Mouse (Mus musculus): ENCODE measurements around the gene Commd7.
A peak's percentile ranks its signal among the peaks of the same experiment; 100 is the strongest.
"Not testable (repeated sequence)": the region's sequence is repeated elsewhere in the genome, so short reads cannot be mapped to it uniquely, and the experiment has no call there.

Commd7 gene

DNA sequence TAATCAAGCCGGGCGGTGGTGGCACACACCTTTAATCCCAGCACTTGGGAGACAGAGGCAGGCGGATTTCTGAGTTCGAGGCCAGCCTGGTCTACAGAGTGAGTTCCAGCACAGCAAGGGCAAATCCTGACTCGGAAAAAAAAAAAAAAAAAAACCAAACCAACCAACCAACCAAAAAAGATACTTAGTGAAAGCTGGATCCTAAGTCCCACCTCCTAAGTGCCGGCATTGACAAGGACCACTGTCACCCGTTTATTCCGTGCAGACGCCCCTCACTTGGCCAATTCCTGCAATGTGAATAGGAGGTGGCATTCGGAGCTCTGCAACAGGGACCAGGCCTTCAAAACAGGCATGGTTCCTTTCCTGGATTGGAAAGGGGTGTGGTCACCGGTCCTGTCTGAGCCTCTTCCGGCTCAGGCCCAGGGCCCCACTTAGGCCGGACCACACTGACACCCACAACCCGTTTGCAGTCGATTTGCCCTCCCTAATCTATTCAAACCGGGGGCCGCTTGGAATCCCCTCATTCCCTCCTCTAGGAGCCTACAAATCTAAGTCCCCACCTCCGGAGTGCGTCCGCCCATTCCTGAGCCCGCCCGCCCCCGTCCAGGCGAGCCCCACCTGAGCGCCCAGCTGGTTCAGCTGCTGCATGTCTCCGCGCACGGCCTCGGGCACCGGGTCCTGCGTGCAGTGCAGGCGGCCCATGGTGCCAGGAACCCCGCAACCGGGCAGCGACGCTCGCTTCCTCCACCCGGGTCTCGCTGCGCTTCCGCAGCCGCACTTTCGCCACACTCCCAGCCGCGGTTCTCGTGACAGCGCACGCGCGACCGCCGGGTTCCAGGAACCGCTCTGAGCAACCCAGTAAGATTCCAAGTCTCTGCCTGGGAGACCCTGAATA lies at the start of gene Commd7:
Commd7 (minus strand) TSS at position 806 of the 895 bp plus-strand sequence.
- DNase-seq (ENCODE audit: low read depth) = peak; percentile 89

DNA sequence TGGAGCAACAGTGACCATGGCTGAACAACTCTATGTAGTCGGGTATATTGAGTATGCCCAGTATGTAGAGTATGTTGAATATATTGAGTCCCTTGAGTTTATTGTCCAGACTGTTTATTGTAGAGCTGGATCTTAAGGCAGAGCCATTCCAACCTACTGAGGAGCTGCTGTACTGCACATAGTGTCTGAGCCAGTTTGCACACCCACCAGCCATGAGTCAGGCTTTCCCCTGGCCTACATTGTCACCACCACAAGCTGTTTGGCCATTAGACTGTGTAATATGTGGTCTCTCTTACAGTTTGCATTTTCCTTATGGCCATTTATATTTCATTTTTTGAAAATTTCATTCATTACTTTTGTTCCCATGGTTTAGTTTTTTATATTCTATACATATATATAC lies 47.4 kb upstream of the Commd7 start:
- no peak for DNase-seq (ENCODE audit: low read depth)

DNA sequence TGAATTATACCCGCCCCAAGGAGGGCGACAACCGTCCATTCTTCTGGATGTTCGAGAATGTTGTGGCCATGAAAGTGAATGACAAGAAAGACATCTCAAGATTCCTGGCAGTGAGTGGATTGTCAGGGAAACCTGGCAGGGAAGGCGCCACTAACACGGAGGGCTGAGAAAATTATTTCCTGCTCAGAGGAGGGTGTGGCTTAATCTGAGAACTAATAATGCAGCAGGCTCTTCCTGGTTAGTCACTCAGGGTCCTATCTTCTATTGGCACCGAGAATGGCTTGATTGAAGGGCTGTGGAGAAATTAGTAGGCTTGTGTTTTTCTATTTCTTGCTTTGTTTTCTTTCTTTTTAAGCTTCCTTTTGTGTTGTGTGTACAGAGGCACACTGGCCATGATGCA lies 45.0 kb upstream of the Commd7 start:
- DNase-seq (ENCODE audit: low read depth) = no peak

DNA sequence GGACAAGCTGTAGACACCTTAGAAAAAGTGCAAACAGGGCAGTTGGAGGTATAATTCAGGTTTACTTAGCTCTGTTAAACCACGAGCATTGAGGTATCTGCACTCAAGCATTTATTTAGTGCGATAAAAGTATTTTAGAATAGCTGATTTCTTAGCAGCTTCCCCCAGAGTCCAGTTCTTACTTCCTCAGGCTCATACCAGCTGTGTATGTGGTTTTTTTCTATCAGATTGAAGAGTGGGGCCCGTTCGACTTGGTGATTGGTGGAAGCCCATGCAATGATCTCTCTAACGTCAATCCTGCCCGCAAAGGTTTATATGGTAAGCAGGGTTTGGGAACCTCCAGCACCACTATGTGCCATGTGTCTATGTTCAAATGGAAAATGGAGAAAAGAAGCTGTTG lies 44.4 kb upstream of the Commd7 start:
- no peak for DNase-seq (ENCODE audit: low read depth)

DNA sequence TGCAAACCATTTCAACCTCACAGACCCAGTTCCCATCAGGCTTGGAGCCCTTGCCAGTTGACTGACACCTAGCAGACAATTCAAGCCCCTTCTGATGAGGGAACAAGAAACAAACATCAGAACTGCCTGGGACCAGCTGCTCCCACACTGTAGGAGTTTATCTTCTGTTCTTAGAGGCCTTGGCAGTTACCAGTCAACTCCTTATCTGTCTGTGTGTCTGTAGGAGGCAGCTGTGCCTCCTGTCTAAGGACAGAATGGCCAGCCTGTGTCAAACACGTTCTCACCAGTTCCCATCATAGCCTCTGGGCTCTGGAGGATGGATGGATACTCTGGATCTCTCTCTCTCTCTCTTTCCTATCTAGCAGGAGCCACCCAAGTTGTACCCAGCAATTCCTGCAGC lies 42.8 kb upstream of the Commd7 start:
- not testable (repeated sequence) for DNase-seq (ENCODE audit: low read depth)

DNA sequence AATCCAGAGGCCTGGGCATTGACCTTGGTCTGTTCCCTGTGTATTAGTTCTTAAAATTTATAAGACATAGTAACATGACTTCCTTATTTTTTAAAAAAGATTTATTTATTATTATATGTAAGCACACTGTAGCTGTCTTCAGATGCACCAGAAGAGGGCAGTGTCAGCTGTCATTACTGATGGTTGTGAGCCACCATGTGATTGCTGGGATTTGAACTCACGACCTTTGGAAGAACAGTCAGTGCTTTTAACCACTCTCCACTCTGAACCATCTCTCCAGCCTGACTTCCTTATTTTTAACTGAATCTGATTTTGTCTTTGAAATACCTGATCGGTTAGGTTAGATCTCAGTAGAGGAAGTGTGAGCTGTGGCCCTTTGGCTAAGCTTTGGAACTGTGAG lies 40.0 kb upstream of the Commd7 start:
- peak; percentile 14 for DNase-seq (ENCODE audit: low read depth)

DNA sequence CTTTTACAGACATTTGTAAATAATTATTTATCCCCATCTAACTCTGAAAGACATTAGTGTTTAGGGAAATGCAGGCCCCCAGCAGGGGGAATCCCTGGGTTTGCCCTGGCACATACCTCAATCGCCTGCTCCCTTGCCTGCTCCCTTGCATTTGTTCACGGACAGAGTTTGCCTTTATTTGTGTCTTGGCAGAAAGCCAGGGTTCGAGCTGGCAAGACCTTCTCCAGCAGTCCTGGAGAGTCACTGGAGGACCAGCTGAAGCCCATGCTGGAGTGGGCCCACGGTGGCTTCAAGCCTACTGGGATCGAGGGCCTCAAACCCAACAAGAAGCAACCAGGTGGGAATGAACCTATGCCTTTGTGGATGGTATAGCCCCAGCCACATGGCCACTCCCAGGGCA lies 37.5 kb upstream of the Commd7 start:
- no peak for DNase-seq (ENCODE audit: low read depth)

DNA sequence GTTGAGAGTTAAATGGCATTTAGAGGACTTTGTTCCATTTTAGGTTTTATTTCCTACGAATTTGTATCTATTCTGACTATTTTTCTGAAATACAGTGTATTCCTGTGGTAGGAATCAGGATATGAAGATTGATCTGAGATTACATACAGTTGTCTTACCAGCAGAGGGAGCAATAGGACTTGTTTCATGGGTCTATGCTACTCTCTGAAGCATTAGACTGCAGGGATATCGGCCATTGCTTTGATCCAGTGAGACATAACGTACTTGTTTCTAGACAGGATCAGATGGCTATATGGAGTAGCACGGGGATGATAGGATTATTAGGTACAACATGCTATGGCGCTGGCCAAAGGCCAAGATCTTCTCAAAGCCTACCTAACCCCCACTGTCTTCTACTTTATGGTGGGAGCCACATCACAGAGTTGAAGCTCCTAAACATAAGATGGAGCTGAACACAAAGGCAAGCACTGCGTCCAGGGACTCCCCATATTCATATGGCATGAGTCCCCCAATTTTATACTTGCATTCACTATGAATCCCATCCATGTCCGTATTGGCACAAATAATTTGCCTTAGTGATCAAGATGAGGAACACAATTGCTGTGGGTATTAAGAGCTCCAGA lies 36.3 kb upstream of the Commd7 start:
- DNase-seq (ENCODE audit: low read depth) = peak; percentile 75

DNA sequence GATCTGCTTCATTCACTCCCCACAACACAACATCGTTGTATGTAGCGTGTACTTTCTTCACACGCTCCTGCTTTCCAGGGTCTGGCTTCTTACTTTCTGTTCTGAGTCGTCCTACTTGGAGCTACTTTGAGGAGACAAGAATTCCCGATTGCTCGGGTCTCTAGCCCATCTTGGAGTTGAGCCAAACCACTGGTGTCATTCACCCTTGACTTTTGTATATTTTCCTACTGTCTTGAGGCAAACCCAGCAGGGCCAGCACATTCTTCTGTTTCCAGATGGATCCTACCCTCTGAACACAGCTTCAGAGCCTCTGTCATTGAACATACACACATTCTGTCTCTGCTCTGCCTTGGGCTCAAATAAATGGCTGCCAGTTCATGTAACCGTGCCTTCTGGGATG lies 32.8 kb upstream of the Commd7 start:
- peak; percentile 22 for DNase-seq (ENCODE audit: low read depth)

DNA sequence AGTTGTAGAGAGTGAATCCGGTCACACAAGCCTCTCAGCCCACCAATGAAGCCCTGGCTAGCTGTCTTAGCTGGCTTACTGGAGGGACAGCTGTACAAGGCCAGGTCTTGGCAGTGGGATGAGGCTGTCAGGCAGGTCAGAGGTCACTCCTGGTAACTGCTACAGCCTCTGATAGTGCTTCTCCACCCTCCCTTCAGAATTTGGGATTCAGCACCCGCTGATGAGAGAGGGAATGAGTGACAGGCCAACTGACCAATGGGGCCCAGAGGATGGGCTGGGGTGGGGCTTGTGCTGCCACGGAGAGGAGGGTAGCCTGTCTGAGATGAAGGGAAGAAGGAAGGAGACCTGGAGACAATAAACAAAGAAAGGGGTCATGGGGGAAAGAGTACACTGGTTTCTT lies 28.0 kb upstream of the Commd7 start:
- DNase-seq (ENCODE audit: low read depth) = peak; percentile 23

DNA sequence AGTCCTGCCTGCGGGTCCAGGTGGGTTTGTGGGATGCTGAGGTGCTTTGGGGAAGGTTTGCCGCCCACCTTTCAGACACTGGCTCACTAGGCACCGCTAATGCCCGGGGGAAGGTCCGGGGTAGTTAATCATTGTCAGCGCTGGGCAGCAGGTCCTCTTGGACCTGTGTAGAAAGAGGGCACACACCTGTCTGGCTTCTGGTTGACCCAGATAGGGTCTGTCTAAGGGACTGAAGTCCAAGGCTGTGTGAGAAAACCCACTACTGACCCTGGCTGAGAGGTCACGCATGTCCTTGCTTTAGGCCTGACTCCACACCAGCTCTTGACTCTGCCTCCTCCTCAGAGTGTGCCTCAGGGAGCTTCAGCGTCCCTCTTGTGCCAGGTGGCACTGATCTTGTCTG lies 25.1 kb upstream of the Commd7 start:
- not testable (repeated sequence) for DNase-seq (ENCODE audit: low read depth)

DNA sequence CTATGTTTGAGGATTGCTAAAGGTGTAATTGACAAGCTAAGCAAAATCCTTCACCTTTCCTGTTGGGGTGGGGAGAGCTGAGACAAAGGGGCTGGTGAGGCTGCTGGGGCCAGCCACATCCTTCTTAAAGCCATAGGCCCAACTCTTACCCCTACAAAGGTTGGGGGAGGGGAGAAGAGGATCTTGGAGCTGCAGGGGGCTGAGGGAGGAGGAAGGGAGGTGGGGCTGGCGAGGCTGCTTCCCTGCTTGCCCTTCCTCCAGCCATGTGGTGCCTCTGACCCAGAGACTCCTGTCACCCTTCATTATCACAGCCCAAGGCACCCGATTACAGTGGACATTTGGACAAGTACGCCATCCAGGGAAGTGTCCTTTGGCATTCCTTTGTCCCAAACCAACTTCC lies 19.1 kb upstream of the Commd7 start:
- DNase-seq (ENCODE audit: low read depth) = no peak

DNA sequence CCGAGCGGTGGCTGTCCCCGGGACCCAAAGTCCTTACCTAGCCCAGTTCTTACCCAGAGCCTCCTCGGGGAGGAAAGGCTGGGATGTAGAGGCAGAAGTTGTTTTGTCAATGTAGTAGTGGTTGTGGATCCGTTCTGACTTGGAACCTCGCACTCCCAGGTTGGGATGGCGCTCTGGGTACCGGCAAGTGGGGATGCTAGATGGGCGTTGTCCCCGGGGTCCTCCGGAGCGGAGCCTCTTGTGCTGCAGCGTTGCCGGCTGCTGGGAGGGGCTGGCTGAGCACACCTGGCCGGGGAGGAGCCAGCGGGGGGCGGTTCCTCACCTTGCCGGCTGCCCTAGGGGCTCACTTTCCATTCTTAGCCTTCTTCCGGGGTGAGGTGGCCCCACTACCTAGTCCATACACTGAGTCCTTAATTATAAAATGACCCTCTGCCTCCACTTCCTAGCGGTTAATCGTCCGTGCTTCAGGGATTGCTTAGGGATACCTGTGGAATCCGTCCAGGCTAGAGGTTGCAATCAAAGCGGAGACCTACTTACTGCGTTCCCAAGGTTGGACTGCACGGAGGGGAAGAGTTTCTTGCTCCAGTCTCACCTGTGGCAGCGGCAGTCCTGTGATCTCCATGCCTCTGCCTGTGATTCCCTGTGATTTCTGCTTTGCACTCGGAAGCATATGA lies 17.6 kb upstream of the Commd7 start:
- no peak for DNase-seq (ENCODE audit: low read depth)

DNA sequence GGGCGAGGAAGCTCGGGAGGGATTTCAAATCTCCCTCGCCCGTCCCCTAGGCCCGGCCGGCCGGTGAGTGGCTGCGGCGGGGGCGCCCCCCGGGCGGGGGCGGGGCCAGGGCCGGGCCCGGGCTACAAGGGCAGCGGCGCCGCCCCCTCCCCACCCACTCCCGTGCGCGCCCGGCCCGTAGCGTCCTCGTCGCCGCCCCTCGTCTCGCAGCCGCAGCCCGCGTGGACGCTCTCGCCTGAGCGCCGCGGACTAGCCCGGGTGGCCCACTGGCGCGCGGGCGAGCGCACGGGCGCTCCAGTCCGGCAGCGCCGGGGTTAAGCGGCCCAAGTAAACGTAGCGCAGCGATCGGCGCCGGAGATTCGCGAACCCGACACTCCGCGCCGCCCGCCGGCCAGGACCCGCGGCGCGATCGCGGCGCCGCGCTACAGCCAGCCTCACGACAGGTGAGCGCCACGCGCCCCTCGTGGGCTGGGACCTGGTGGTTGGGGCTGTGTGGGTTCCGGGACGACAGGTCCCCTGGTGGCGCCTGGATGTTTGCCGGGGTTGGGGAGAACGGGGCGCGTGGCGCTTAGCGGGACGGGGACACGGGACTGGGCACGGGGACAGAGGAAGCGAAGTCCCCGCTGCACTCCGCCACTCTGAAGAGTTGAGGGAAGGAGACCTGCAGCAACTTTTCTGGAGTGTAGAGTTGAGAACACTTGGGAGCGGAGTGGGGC lies 16.9 kb upstream of the Commd7 start, which contains the start of gene Dnmt3b:
Dnmt3b (plus strand) TSS at position 153 of the 716 bp plus-strand sequence.
- DNase-seq (ENCODE audit: low read depth) = peak; percentile 78

DNA sequence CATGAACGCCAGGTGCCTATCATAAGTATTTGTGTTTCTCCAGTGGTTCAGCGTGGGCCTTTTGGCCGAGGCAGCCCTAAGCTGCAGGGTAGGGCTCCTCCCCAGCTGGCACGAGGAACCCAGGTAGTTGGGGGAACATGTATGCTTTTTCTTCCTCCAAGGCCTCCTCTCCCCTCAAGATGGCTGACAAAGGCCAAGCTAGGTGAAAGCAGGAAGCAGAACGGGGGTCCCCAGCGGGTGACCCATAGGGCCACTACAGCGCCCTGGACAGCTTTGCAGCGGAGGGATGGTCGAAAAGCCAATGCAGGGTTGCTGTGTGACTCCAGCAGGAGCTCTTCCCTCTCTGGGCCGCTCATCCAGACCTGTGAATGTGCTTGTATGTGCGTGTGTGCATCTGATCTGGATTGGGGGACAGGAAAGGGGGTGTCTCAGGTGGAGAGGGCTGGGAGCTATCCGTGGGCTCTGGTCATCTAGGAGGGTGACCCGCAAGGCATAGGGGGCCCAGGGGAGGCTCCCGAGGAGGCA lies 16.3 kb upstream of the Commd7 start:
- no peak for DNase-seq (ENCODE audit: low read depth)

DNA sequence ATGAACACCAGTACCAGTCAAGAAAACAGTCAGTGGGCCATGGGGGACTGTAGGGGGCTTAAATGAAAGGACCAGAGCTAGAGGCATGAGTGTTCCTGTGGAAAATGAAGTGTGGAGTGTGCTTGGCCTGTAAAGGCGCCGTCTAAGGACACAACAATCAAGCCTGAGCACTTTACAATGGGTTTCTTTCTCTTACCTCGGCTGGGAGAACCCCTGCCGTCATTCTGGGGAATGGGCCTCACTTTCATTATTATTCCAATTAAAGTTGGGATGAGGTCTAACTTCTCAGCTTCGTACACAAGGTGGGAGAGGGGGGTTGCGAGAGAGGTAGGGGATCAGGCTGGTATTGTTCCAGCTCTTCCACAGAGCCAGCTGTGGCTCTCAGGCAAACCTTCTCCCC lies 10.4 kb upstream of the Commd7 start:
- no peak for DNase-seq (ENCODE audit: low read depth)

DNA sequence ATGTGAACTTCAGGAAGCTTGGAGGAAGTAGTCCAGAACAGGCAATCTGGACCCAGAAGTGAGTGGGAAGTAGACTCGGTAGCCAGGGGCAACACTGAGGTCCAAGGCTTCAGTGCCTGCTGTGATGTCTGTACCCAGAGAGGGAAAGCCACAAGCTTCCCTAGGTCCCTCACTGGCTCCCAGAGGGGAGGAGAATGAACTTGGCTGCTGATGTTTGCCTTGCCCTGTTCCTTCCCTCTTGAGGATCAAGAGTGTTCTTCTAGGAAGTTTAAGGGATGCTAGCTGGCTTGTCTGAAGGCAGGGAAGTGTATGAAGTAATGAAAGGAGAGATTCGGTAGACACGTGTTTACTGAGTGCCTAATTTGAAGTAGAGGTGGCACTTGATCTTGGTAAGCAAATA lies 9.9 kb upstream of the Commd7 start:
- no peak for DNase-seq (ENCODE audit: low read depth)

DNA sequence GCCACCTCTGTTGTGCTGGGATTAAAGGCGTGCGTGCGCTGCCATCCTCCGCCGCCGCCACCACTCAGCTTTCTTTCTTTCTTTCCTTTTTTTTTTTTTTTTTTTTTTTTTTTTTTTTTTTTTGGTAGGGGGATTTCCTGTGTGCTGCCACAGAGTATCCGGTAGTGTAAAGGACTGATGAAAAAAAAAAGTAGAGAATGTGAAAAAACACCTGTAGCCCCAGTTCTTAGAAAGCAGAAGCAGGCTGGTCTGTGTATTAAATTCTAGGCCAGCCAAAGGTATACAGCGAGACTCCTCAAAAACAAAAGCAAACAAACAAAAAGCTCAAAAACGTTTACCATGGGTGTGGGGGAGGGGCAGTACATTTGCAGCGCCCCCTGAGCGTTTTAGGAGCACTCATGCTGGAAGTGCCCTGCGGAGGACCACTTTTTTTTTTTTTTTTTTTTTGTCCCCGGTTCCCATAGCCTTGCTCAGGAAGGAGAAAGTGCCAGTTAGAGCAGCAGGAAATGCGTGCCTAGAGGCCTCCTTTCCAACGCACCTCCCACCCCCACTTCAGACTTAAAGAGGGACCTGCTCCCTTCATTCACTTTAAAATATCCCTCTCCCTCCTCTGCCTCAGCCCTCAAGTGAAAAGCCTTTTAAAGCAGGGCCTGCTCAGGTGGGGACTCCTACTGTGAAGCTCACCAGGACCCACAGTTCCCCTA lies 6.5 kb upstream of the Commd7 start:
- no peak for DNase-seq (ENCODE audit: low read depth)

DNA sequence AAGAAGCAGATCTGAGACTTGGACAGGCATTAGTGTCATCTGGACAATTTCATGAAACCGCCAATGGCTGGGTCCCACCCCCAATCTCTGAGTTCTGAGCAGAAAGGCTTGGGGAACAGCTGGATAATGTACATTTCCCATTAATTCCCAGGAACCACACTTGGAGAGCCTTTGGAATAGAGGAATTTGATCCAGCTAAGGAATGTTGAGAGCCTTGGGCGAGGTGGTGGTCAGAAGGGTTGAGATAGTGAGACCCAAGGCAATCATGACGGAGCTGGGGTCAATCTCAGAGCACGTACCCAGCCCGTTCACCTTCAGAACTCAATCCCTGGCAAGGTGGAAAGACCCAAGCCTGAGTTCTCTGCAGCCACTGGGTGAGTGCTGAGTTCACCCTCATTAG lies 678 bp upstream of the Commd7 start:
- no peak for DNase-seq (ENCODE audit: low read depth)

DNA sequence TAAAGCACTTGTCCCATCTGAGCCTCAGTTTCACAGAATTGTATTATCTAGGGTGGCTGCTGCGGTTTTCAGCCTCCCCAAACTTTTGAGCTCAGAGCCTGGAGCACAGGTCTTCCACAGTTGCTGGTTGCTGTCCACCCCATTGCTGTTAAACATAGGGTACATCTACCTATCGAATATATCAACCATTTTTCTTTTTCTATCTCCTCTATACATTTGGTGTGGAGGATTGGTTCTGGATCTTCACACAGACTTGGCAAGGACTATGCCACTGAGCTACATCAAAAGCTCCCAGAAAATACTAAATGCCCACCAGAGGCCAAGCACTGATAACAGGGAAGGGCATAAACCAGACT lies 268 bp upstream of the Commd7 start:
- DNase-seq (ENCODE audit: low read depth) = no peak

DNA sequence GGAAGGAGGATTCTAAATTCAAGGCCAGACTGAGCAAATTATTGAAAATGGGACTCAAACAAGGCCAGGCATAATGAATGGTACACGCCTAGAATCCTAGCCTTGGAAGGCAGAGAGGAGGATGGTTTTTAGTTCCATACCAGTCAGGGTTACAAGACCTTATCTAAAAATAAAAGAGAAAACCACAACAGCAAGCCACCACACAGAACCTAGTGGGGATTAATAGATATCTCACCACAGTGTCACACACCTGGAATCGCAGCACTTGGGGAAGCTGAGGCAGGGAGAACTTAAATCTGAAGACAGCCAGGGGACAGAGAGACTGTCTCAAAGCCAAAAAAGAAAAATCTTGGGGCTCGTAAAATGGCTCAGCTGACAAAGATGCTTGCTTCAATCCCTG lies 1.6 kb downstream of the Commd7 start:
- DNase-seq (ENCODE audit: low read depth) = no peak

DNA sequence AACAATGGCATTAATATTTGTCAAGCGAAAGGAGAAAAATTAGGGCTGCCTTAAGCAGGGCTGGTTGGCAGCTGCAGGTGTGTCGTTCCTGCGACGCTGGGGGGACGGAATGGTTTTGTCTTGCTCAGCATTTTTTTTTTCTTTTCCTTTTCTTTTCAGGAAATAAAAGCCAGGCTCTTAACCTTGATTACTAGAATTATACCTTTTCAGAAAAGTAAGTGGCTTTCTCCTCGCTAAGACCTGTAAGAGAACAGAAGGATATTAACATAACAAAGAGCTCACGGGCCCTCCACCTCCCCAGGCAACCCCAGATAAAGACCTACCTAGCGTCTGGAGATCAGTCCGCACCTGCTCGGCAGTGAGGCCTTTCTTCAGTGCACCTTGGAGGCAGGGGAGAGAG lies 10.1 kb downstream of the Commd7 start:
- DNase-seq (ENCODE audit: low read depth) = no peak

Data from NIH3T3 (cell line).